Comparison of ENCODE assay signal across 19 mouse cellular contexts in the genomic region with DNA sequence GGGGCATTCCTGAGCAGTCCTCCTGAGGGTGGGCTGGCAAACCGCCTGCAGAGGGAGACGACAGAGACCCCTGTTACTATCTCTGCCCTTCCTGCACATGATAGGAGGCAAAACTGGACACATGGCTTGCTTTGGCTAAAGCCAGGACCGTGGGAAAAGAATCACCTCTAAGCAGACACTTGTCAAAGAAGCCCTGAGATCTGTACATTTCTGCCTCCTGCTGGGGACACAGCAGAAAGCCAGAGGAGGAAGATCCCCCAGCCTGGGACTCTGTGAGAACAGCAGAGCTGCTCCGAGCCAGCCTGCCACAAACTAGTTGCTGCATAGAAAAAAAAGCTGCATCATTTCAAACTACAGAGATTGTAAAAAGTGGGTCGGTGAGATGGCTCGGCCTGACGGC. TPM values are rescaled to one million over a fixed set of nuclear protein-coding genes. Genes with fewer than 3 reads are reported as not detected.
DNase-seq lines count a peak whose midpoint lies in the region; ATAC-seq and TF ChIP-seq lines count a peak whose summit lies in the region.
"Had no signal": no experiment of that assay in that cellular context is flagged by ENCODE, and none has a peak within 500 bp of the region (broad histone marks: within the 10 kb centered on the region; RNA-seq: fewer than 3 reads in every experiment).

No protein-coding gene starts in this region.

- 75% methylated on average over 7 of the region's 7 CpGs for WGBS in intestine, postnatal 0 days
- 74% methylated on average over 7 of the region's 7 CpGs for WGBS in intestine, embryonic 15.5 days

- no peak overlapping the region for H3K4me3 ChIP-seq in gastrocnemius, adult 2 months
- H3K4me3 ChIP-seq in intestine, postnatal 0 days (ENCODE audit: low read depth, low read length), result no peak overlapping the region
- H3K4me3 ChIP-seq in intestine, embryonic 15.5 days (replicated peaks), result no peak overlapping the region
- H3K4me3 ChIP-seq: lung, embryonic 15.5 days; myocyte had no signal

- no peak overlapping the region for H3K4me2 ChIP-seq in intestine, postnatal 0 days (replicated peaks; ENCODE audit: low read depth)
- no peak overlapping the region for H3K4me2 ChIP-seq in intestine, embryonic 15.5 days (replicated peaks)
- H3K4me2 ChIP-seq: lung, embryonic 15.5 days had no signal

- no peak for DNase-seq in gastrocnemius, adult 2 months
- DNase-seq in gastrocnemius, postnatal 4 days (ENCODE audit: low spot score in 2 of 2), result no peak
- DNase-seq in 3T3-L1 (ENCODE audit: low read depth, low spot score) (peak; percentile 6), MN1 (ENCODE audit: low spot score) (peak; percentile 32)
- no peak for DNase-seq in spleen, postnatal 36 days (ENCODE audit: low spot score in 2 of 2)
- DNase-seq: adrenal gland, adult 8-10 months; cerebellum, postnatal 10 days; gastrocnemius, postnatal 14 days; heart, postnatal 4 days; kidney, adult 8-10 months; liver; right cerebral cortex, postnatal 14 days; thymus, adult 2 months had no signal

- no peak overlapping the region for H3K9ac ChIP-seq in intestine, postnatal 0 days (ENCODE audit: low read depth, low read length)
- H3K9ac ChIP-seq in intestine, embryonic 15.5 days, result no peak overlapping the region
- H3K9ac ChIP-seq: lung, embryonic 15.5 days had no signal

- H3K4me1 ChIP-seq in intestine, postnatal 0 days (replicated peaks; ENCODE audit: control insufficient read depth, insufficient read depth, low read length), result no peaks in the 10 kb centered on the region
- H3K4me1 ChIP-seq in intestine, embryonic 15.5 days (replicated peaks), result no peaks in the 10 kb centered on the region
- H3K4me1 ChIP-seq: lung, embryonic 15.5 days had no signal

- peak; percentile 17; the same call in 1 of the 2 replicates for TF ChIP-seq CTCF in gastrocnemius, adult 2 months (IDR thresholded peaks at IDR 0.05)
- TF ChIP-seq CTCF in intestine, postnatal 0 days (IDR thresholded peaks at IDR 0.05; ENCODE audit: low read depth), result peak; percentile 44

- H3K36me3 ChIP-seq in intestine, postnatal 0 days (ENCODE audit: control insufficient read depth, insufficient read depth), result peaks cover 50% of the 10 kb centered on the region
- peaks cover 17% of the 10 kb centered on the region for H3K36me3 ChIP-seq in intestine, embryonic 15.5 days

- H3K27ac ChIP-seq in gastrocnemius, adult 2 months, result no peak overlapping the region
- no peak overlapping the region for H3K27ac ChIP-seq in intestine, postnatal 0 days (ENCODE audit: low read depth, low read length)
- H3K27ac ChIP-seq in intestine, embryonic 15.5 days, result no peak overlapping the region
- H3K27ac ChIP-seq: lung, embryonic 15.5 days had no signal

- intact Hi-C loops in gastrocnemius, adult 2 months (cut with DNase I), result no loop called here

- ATAC-seq in intestine, postnatal 0 days, result no peak
- no peak for ATAC-seq in intestine, embryonic 15.5 days

- H3K9me3 ChIP-seq in intestine, postnatal 0 days (ENCODE audit: control insufficient read depth), result no peaks in the 10 kb centered on the region
- H3K9me3 ChIP-seq in intestine, embryonic 15.5 days, result no peaks in the 10 kb centered on the region
- H3K9me3 ChIP-seq: lung, embryonic 15.5 days had no signal

- H3K27me3 ChIP-seq in intestine, postnatal 0 days (replicated peaks; ENCODE audit: control insufficient read depth, insufficient read depth, low read length), result no peaks in the 10 kb centered on the region
- no peaks in the 10 kb centered on the region for H3K27me3 ChIP-seq in intestine, embryonic 15.5 days (replicated peaks)
- H3K27me3 ChIP-seq: lung, embryonic 15.5 days had no signal

RNA-seq across cellular contexts. Expression of gene Cldn22, which starts 18.8 kb away (rescaled TPM):
- total RNA-seq in gastrocnemius, adult 2 months (2021), result under 1 TPM; 0.31 TPM
- under 1 TPM; 0.27 to 0.29 TPM for total RNA-seq in gastrocnemius, postnatal 4 days (2021)
- polyA plus RNA-seq in intestine, postnatal 0 days (2015; fragmentation: Nextera tagmentation; extraction: Ambion mirVana), result not detected in 2 replicates
- not detected in 2 replicates for polyA plus RNA-seq in intestine, embryonic 15.5 days (2015; fragmentation: Nextera tagmentation; extraction: Ambion mirVana)
- total RNA-seq: heart, postnatal 4 days; megakaryocyte progenitor cell, adult 5-6 weeks had no signal
- polyA plus RNA-seq: embryonic facial prominence, embryonic 11.5 days; lung, embryonic 15.5 days; myocyte had no signal

RNA-seq across cellular contexts. Expression of gene Cldn24, which starts 21.1 kb away (rescaled TPM):
- not detected for total RNA-seq in gastrocnemius, adult 2 months (2021)
- total RNA-seq in gastrocnemius, postnatal 4 days (2021), result not detected
- not detected in 2 replicates for polyA plus RNA-seq in intestine, postnatal 0 days (2015; fragmentation: Nextera tagmentation; extraction: Ambion mirVana)
- polyA plus RNA-seq in intestine, embryonic 15.5 days (2015; fragmentation: Nextera tagmentation; extraction: Ambion mirVana), result not detected in 2 replicates
- total RNA-seq: adrenal gland, adult 8-10 months; gastrocnemius, postnatal 14 days; heart, postnatal 4 days; megakaryocyte progenitor cell, adult 5-6 weeks had no signal
- polyA plus RNA-seq: embryonic facial prominence, embryonic 11.5 days; lung, embryonic 15.5 days; myocyte; thymus, adult 2 months had no signal

Comparison
In these comparisons a context has a peak if more than half of its experiments do, and no peak if none do; other contexts are left out.
1. DNase-seq: peak in 3T3-L1 (single experiment) and MN1 (single experiment); none in gastrocnemius, adult 2 months (single experiment), gastrocnemius, postnatal 4 days (0 of 2) and spleen, postnatal 36 days (0 of 2).